Comparison of ENCODE assay signal across 24 mouse cellular contexts in genomic region chr4:33580491-33580890, GRCm38 (mm10).
A peak's percentile ranks its signal among the peaks of the same experiment; 100 is the strongest.
DNase-seq lines count a peak whose midpoint lies in the region; ATAC-seq lines count a peak whose summit lies in the region.
"Had no signal": no experiment of that assay in that cellular context is flagged by ENCODE, and none has a peak within 500 bp of the region (broad histone marks: within the 10 kb centered on the region; RNA-seq: fewer than 3 reads in every experiment).

No protein-coding gene starts in this region.

- ATAC-seq in heart, embryonic 11.5 days (replicated peaks; ENCODE audit: insufficient number of reproducible peaks, low FRiP score, low TSS enrichment): no peak
- ATAC-seq in hindbrain, embryonic 14.5 days (ENCODE audit: low FRiP score): no peak
- no peak for ATAC-seq in hindbrain, embryonic 11.5 days (ENCODE audit: low FRiP score)
- no peak for ATAC-seq in midbrain, embryonic 11.5 days (ENCODE audit: low FRiP score)
- no peak for ATAC-seq in activated CD4-positive, CD25-positive, alpha-beta regulatory T cell, adult 4 months
- ATAC-seq: forebrain, embryonic 14.5 days; forebrain, embryonic 16.5 days; Patski had no signal

- H3K36me3 ChIP-seq in heart, embryonic 11.5 days (ENCODE audit: control insufficient read depth, insufficient read depth, low read length): no peaks in the 10 kb centered on the region; the same call in 1 of the 2 replicates
- H3K36me3 ChIP-seq in hindbrain, embryonic 14.5 days (replicated peaks; ENCODE audit: control insufficient read depth, insufficient read depth): no peaks in the 10 kb centered on the region
- H3K36me3 ChIP-seq in hindbrain, embryonic 11.5 days (ENCODE audit: control insufficient read depth, insufficient read depth, low read length): no peaks in the 10 kb centered on the region
- H3K36me3 ChIP-seq in midbrain, embryonic 11.5 days (ENCODE audit: control insufficient read depth, insufficient read depth, low read length): no peaks in the 10 kb centered on the region
- H3K36me3 ChIP-seq in midbrain, embryonic 10.5 days: no peaks in the 10 kb centered on the region
- H3K36me3 ChIP-seq: embryonic facial prominence, embryonic 13.5 days; embryonic facial prominence, embryonic 15.5 days; forebrain, embryonic 10.5 days; forebrain, embryonic 12.5 days had no signal

- no peak overlapping the region for H3K27ac ChIP-seq in heart, embryonic 11.5 days (ENCODE audit: low read depth, low read length)
- no peak overlapping the region for H3K27ac ChIP-seq in hindbrain, embryonic 14.5 days
- no peak overlapping the region for H3K27ac ChIP-seq in hindbrain, embryonic 11.5 days (ENCODE audit: low read depth, low read length)
- H3K27ac ChIP-seq in midbrain, embryonic 11.5 days (ENCODE audit: low read depth, low read length): no peak overlapping the region
- H3K27ac ChIP-seq in midbrain, embryonic 10.5 days (replicated peaks): no peak overlapping the region
- H3K27ac ChIP-seq: embryonic facial prominence, embryonic 13.5 days; embryonic facial prominence, embryonic 15.5 days; forebrain, embryonic 10.5 days; forebrain, embryonic 12.5 days had no signal

- no peaks in the 10 kb centered on the region for H3K4me1 ChIP-seq in heart, embryonic 11.5 days (ENCODE audit: control insufficient read depth, insufficient read depth, low read length)
- H3K4me1 ChIP-seq in hindbrain, embryonic 14.5 days (replicated peaks; ENCODE audit: control insufficient read depth, insufficient read depth, low read length): no peaks in the 10 kb centered on the region; the same call in 1 of the 2 replicates
- no peaks in the 10 kb centered on the region for H3K4me1 ChIP-seq in hindbrain, embryonic 11.5 days (replicated peaks; ENCODE audit: control insufficient read depth, insufficient read depth, low read length)
- H3K4me1 ChIP-seq in midbrain, embryonic 11.5 days (ENCODE audit: control insufficient read depth, insufficient read depth, low read length): no peaks in the 10 kb centered on the region
- H3K4me1 ChIP-seq in midbrain, embryonic 10.5 days: peaks cover 3% of the 10 kb centered on the region
- H3K4me1 ChIP-seq: embryonic facial prominence, embryonic 15.5 days; forebrain, embryonic 12.5 days had no signal

- H3K27me3 ChIP-seq in heart, embryonic 11.5 days (ENCODE audit: control insufficient read depth, insufficient read depth, low read length): 0 out of 2 replicates have a peak, but pooled peaks cover 4% of the 10 kb centered on the region
- no peaks in the 10 kb centered on the region for H3K27me3 ChIP-seq in hindbrain, embryonic 14.5 days (ENCODE audit: control insufficient read depth, insufficient read depth, low read length)
- H3K27me3 ChIP-seq in hindbrain, embryonic 11.5 days (ENCODE audit: control insufficient read depth, insufficient read depth, low read length): no peaks in the 10 kb centered on the region
- H3K27me3 ChIP-seq in midbrain, embryonic 11.5 days (ENCODE audit: control insufficient read depth, insufficient read depth, low read length): no peaks in the 10 kb centered on the region
- 0 out of 2 replicates have a peak, but pooled peaks cover 11% of the 10 kb centered on the region for H3K27me3 ChIP-seq in midbrain, embryonic 10.5 days (ENCODE audit: low read depth, poor library complexity, severe bottlenecking)
- H3K27me3 ChIP-seq: embryonic facial prominence, embryonic 13.5 days; embryonic facial prominence, embryonic 15.5 days; forebrain, embryonic 12.5 days; Patski had no signal

- H3K4me2 ChIP-seq in heart, embryonic 11.5 days: peak overlapping the region; percentile 14; the same call in 1 of the 2 replicates
- no peak overlapping the region for H3K4me2 ChIP-seq in hindbrain, embryonic 14.5 days (replicated peaks)
- H3K4me2 ChIP-seq in hindbrain, embryonic 11.5 days (replicated peaks; ENCODE audit: low read depth, low read length): no peak overlapping the region
- H3K4me2 ChIP-seq in midbrain, embryonic 11.5 days: no peak overlapping the region
- H3K4me2 ChIP-seq: embryonic facial prominence, embryonic 13.5 days; embryonic facial prominence, embryonic 15.5 days; forebrain, embryonic 12.5 days had no signal

- no peak overlapping the region for H3K4me3 ChIP-seq in heart, embryonic 11.5 days (ENCODE audit: low read depth, low read length)
- H3K4me3 ChIP-seq in hindbrain, embryonic 14.5 days (replicated peaks; ENCODE audit: low read length): no peak overlapping the region
- no peak overlapping the region for H3K4me3 ChIP-seq in hindbrain, embryonic 11.5 days (ENCODE audit: low read depth, low read length)
- no peak overlapping the region for H3K4me3 ChIP-seq in midbrain, embryonic 11.5 days (ENCODE audit: low read depth, low read length)
- H3K4me3 ChIP-seq in midbrain, embryonic 10.5 days: no peak overlapping the region
- H3K4me3 ChIP-seq: embryonic facial prominence, embryonic 13.5 days; embryonic facial prominence, embryonic 15.5 days; erythroblast, embryonic 14.5 days; forebrain, embryonic 10.5 days; forebrain, embryonic 12.5 days had no signal

- WGBS in heart, embryonic 11.5 days (ENCODE audit: insufficient replicate concordance): 42% methylated on average over 8 of the region's 8 CpGs
- WGBS in hindbrain, embryonic 14.5 days: 87% methylated on average over 8 of the region's 8 CpGs
- WGBS in hindbrain, embryonic 11.5 days: 87% methylated on average over 8 of the region's 8 CpGs
- 90% methylated on average over 8 of the region's 8 CpGs for WGBS in midbrain, embryonic 11.5 days
- WGBS in midbrain, embryonic 10.5 days: 85% methylated on average over 8 of the region's 8 CpGs

- H3K9ac ChIP-seq in heart, embryonic 11.5 days (ENCODE audit: low read depth, low read length): no peak overlapping the region
- no peak overlapping the region for H3K9ac ChIP-seq in hindbrain, embryonic 14.5 days
- no peak overlapping the region for H3K9ac ChIP-seq in hindbrain, embryonic 11.5 days (ENCODE audit: low read depth, low read length)
- H3K9ac ChIP-seq in midbrain, embryonic 11.5 days (ENCODE audit: low read length): no peak overlapping the region
- H3K9ac ChIP-seq: embryonic facial prominence, embryonic 13.5 days; embryonic facial prominence, embryonic 15.5 days; forebrain, embryonic 12.5 days had no signal

- H3K9me3 ChIP-seq in heart, embryonic 11.5 days (replicated peaks; ENCODE audit: control insufficient read depth, low read length): peaks cover 5% of the 10 kb centered on the region; the same call in 1 of the 2 replicates
- H3K9me3 ChIP-seq in hindbrain, embryonic 14.5 days (ENCODE audit: control insufficient read depth, low read length): peaks cover 10% of the 10 kb centered on the region
- H3K9me3 ChIP-seq in hindbrain, embryonic 11.5 days (ENCODE audit: control insufficient read depth, low read length): peaks cover 4% of the 10 kb centered on the region; the same call in 1 of the 2 replicates
- no peaks in the 10 kb centered on the region; the same call in 1 of the 2 replicates for H3K9me3 ChIP-seq in midbrain, embryonic 11.5 days (ENCODE audit: control insufficient read depth, low read length)
- peaks cover 10% of the 10 kb centered on the region for H3K9me3 ChIP-seq in midbrain, embryonic 10.5 days (replicated peaks)

- no peak for DNase-seq in heart, adult 9 months (ENCODE audit: low spot score in 2 of 2)
- DNase-seq in hindbrain, embryonic 14.5 days (ENCODE audit: low spot score): peak; percentile 11
- DNase-seq in hindbrain, embryonic 11.5 days (ENCODE audit: low spot score): no peak
- DNase-seq in midbrain, embryonic 11.5 days (ENCODE audit: low spot score, missing footprints): peak; percentile 84
- DNase-seq in midbrain, embryonic 10.5 days (ENCODE audit: low spot score): no peak
- DNase-seq: adrenal gland, adult 2 months; adrenal gland, postnatal 10 days; adrenal gland, postnatal 25 days; cerebellum, adult 11 months; cerebellum, adult 18-20 months; cerebellum, adult 8-10 months; cerebellum, adult 9-11 months; cerebellum, postnatal 36 days; embryo, embryonic 11 days had no signal

Comparison
In these comparisons a context has a peak if more than half of its experiments do, and no peak if none do; other contexts are left out.
1. DNase-seq: peak in hindbrain, embryonic 14.5 days (single experiment) and midbrain, embryonic 11.5 days (single experiment); none in heart, adult 9 months (0 of 2), hindbrain, embryonic 11.5 days (single experiment) and midbrain, embryonic 10.5 days (single experiment).